20 mouse cellular contexts compared by ENCODE assay signal in genomic region chr2:29151941-29152340, GRCm38 (mm10). TPM values are rescaled to one million over a fixed set of nuclear protein-coding genes. Genes with fewer than 3 reads are reported as not detected.
A peak's percentile ranks its signal among the peaks of the same experiment; 100 is the strongest.
DNase-seq lines count a peak whose midpoint lies in the region; TF ChIP-seq lines count a peak whose summit lies in the region.
"Had no signal": no experiment of that assay in that cellular context is flagged by ENCODE, and none has a peak within 500 bp of the region (broad histone marks: within the 10 kb centered on the region; RNA-seq: fewer than 3 reads in every experiment).

No protein-coding gene starts in this region.

- H3K4me3 ChIP-seq in E14TG2a.4 (replicated peaks; ENCODE audit: low read length) = peak overlapping the region; percentile 33; the same call in 1 of the 2 replicates
- H3K4me3 ChIP-seq: embryonic facial prominence, embryonic 10.5 days; embryonic facial prominence, embryonic 12.5 days had no signal

- H3K27me3 ChIP-seq in E14TG2a.4 (ENCODE audit: insufficient read depth, low read length) = no peaks in the 10 kb centered on the region
- H3K27me3 ChIP-seq: CH12.LX; embryonic facial prominence, embryonic 12.5 days; Patski had no signal

- H3K4me1 ChIP-seq in E14TG2a.4 (replicated peaks; ENCODE audit: low read depth, low read length) = peaks cover 70% of the 10 kb centered on the region
- H3K4me1 ChIP-seq: embryonic facial prominence, embryonic 10.5 days; embryonic facial prominence, embryonic 12.5 days had no signal

- no peak for TF ChIP-seq CTCF in E14TG2a.4 (conservative IDR thresholded peaks at IDR 0.05; ENCODE audit: low read length)

- peaks cover 98% of the 10 kb centered on the region for H3K36me3 ChIP-seq in E14TG2a.4 (ENCODE audit: insufficient read depth, low read length)

- peak; percentile 43 for DNase-seq in ES-CJ7 (ENCODE audit: low read depth, low spot score)
- peak; percentile 83 for DNase-seq in R1 (ENCODE audit: low read depth, low spot score)
- no peak for DNase-seq in kidney, adult 18-20 months
- DNase-seq in gastrocnemius, adult 8-10 months (ENCODE audit: low spot score in 2 of 2) = no peak
- no peak for DNase-seq in urinary bladder, postnatal 10 days (ENCODE audit: low spot score)
- DNase-seq: adrenal gland, adult 8-10 months; adrenal gland, postnatal 14 days; adrenal gland, postnatal 36 days; B cell, adult 2 months; cerebellum, adult 11-12 months; cerebellum, adult 2 months; cerebellum, adult 9-10 months; cerebellum, postnatal 10 days; cerebellum, postnatal 25 days had no signal

- no peaks in the 10 kb centered on the region for H3K9me3 ChIP-seq in E14TG2a.4 (ENCODE audit: low read length)
- H3K9me3 ChIP-seq: embryonic facial prominence, embryonic 10.5 days; embryonic facial prominence, embryonic 12.5 days; G1E had no signal

RNA-seq across cellular contexts. Expression of gene Setx, which starts 28.0 kb away (rescaled TPM):
- total RNA-seq in gastrocnemius, adult 8-10 months (2022) = 10 to 100 TPM; 28.4 to 33.7 (median 29.0) TPM

Comparison
In these comparisons a context has a peak if more than half of its experiments do, and no peak if none do; other contexts are left out.
1. DNase-seq: peak in ES-CJ7 (single experiment) and R1 (single experiment); none in kidney, adult 18-20 months (single experiment), gastrocnemius, adult 8-10 months (0 of 2) and urinary bladder, postnatal 10 days (single experiment).